Mouse (Mus musculus) liver, adult 2 months (tissue): ENCODE data around the gene Ssbp4. TPM values are rescaled to one million over a fixed set of nuclear protein-coding genes. Genes with fewer than 3 reads are reported as not detected.

Experiments
- DNase-seq: peaks from one replicate; pipeline ENCODE4 v3.0.0-alpha.2; 2011; ENCODE audit warnings: low read depth, low spot score; ENCODE audit errors: extremely low read depth
- H3K27ac ChIP-seq: fragments of 200-500 bp; replicated peaks from 2 replicates; pipeline ENCODE4 v1.5.1; 2012; ENCODE audit warnings: low read depth, mild to moderate bottlenecking, control low read depth, inconsistent platforms, low read length; ENCODE audit not compliant: insufficient read depth
- H3K27me3 ChIP-seq: fragments of 200-500 bp; 2 replicates; pipeline ENCODE4 v1.6.1; 2012; ENCODE audit warnings: mild to moderate bottlenecking, moderate library complexity, low read length, inconsistent platforms; ENCODE audit not compliant: control insufficient read depth, insufficient read depth
- H3K36me3 ChIP-seq: fragments of 200-500 bp; 2 replicates; pipeline ENCODE4 v1.6.1; 2012; ENCODE audit warnings: low read length, inconsistent platforms; ENCODE audit not compliant: control insufficient read depth, insufficient read depth
- H3K4me1 ChIP-seq: fragments of 200-500 bp; 2 replicates; pipeline ENCODE4 v1.6.1; 2011; ENCODE audit warnings: low read length; ENCODE audit not compliant: control insufficient read depth, insufficient read depth
- H3K4me3 ChIP-seq: fragments of 200-500 bp; 2 replicates; pipeline ENCODE4 v1.5.1; 2011; ENCODE audit warnings: low read depth, mild to moderate bottlenecking, control low read depth, low read length, moderate library complexity; ENCODE audit not compliant: insufficient read depth
- H3K79me2 ChIP-seq: fragments of 200-500 bp; 2 replicates; pipeline ENCODE4 v1.6.1; 2012; ENCODE audit warnings: inconsistent platforms, mild to moderate bottlenecking, low read length, moderate library complexity; ENCODE audit not compliant: control insufficient read depth, insufficient read depth
- H3K9ac ChIP-seq: fragments of 200-500 bp; 2 replicates; pipeline ENCODE4 v1.6.1; 2012; ENCODE audit warnings: low read depth, mild to moderate bottlenecking, control low read depth, inconsistent platforms, low read length
- CTCF ChIP-seq: fragments of 200-500 bp; IDR thresholded peaks from 2 replicates; pipeline ENCODE4 v1.5.1; 2011; ENCODE audit warnings: low read depth, low read length, control low read depth
- POLR2A ChIP-seq: fragments of 200-500 bp; IDR thresholded peaks from 2 replicates; pipeline ENCODE4 v1.6.1; 2011; ENCODE audit warnings: low read length, control low read depth; ENCODE audit not compliant: insufficient read depth; ENCODE audit errors: extremely low read depth
- WGBS: fragments of 180-500 bp; shearing (Covaris S2); methylation state at CpG from one replicate; pipeline ENCODE4 v1.1.7; 2018; 5-methylcytosine and 5-hydroxymethylcytosine counted together
- polyA plus RNA-seq: library from polyadenylated mRNA; depleted of rRNA; stranded (reverse); fragments of >200 nt; gene quantifications from 2 replicates; pipeline ENCODE4 v1.2.3, GENCODE M21; 2012
- total RNA-seq: library from RNA; depleted of rRNA; stranded (reverse); fragments of >200 nt; gene quantifications from 2 replicates; pipeline ENCODE4 v1.2.3, GENCODE M21; 2014

The Ssbp4 gene
- total and polyA plus RNA-seq, 2 experiments: 2.3 to 16.4 TPM

- no peaks in the 10 kb centered on the region for H3K27me3 ChIP-seq
- TF ChIP-seq POLR2A (no peak), CTCF (no peak)
- no peak overlapping the region for H3K27ac ChIP-seq
- WGBS: 68% methylated on average over 5 of the region's 5 CpGs
- H3K79me2 ChIP-seq: no peaks in the 10 kb centered on the region
- H3K9ac ChIP-seq: no peak overlapping the region
- H3K4me1 ChIP-seq: peaks cover 3% of the 10 kb centered on the region; the same call in 1 of the 2 replicates
- DNase-seq: no peak
- no peaks in the 10 kb centered on the region for H3K36me3 ChIP-seq
- H3K4me3 ChIP-seq: no peak overlapping the region
Observed at GRCm38 (mm10) chr8:70614469-70614868, 5.8 kb upstream of the Ssbp4 start.

DNA sequence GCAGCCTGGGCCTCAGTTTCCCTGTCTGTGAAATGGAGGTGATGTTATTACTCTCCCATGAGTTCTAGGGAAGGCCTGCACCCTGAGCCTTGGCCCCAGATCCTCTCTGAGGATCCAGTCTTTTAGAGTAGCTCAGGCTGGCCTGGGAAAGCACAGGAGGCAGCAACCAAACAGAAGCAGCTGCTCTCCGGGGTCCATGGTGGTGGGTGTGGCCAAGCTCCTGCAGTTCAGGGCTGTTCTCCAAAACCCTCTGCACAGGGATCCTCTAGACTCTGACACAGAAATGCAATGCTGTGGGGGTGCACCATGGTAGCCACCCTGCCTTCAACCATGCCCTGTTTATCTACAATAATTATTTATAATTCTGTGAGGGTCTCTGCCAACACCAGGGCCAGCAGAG, 5.1 kb upstream of the Ssbp4 start:
- DNase-seq: no peak
- Histone ChIP-seq H3K27ac (no peak overlapping the region), H3K9ac (no peak overlapping the region), H3K79me2 (no peaks in the 10 kb centered on the region), H3K36me3 (no peaks in the 10 kb centered on the region), H3K27me3 (no peaks in the 10 kb centered on the region), H3K4me3 (no peak overlapping the region), H3K4me1 (peaks cover 4% of the 10 kb centered on the region; the same call in 1 of the 2 replicates)
- WGBS: 16% methylated on average over 1 of the region's 1 CpGs
- TF ChIP-seq CTCF (no peak), POLR2A (no peak)

- WGBS: under 1% methylated on average over 6 of the region's 6 CpGs
- peak overlapping the region; percentile 36 for H3K27ac ChIP-seq
Observed at GRCm38 (mm10) chr8:70611849-70612248, 3.2 kb upstream of the Ssbp4 start.

DNA sequence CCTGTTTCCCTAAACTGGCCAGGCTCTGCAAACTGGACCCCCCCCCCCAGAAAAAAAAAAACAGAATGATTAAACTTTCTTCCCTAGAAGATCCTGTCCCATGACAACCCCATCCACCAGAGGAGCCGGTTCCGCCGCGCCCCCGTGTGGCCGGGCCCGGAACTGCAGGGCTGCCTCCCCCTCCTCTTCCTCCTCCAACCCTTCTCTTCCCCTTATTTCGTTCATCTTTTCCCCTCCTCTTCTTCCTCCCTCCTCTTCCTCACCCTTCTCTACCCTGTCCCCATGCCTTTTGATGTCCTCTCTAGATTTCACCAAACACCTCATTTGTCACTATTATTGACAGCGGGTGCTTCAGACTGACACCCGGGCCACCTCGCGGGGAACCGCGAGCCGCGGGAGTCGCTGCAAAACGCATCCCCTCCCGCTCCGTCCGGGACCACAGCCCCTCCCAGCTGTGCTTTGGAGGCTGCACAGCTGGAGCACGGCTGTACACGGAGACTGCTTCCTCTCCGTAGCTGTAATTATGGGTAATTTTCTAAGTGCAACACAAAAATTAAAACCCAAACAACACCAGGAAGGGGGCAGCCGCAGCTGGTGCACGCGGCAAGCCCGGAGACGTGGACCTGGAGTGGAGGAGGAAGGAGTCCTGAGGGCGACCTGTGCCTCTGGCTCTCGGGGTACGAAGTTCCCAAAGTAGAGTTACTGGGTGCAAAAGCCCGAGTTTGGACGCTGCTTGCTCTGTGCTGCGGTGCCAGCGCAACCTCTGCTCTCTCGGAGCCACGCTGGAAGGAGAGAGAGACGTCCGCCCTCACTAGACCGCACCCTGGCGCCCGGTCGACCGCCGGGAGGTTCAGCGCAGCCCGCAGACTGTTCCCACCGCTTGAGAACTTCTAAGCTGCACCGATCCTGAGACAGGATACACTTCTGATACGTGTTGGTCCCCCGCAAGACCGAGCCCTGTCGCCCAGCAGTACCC, 2.4 kb upstream of the Ssbp4 start:
- H3K4me1 ChIP-seq: peaks cover 4% of the 10 kb centered on the region; the same call in 1 of the 2 replicates
- peak overlapping the region; percentile 88 for H3K27ac ChIP-seq
- under 1% methylated on average over 54 of the region's 54 CpGs for WGBS
- H3K4me3 ChIP-seq: peak overlapping the region; percentile 60
- H3K27me3 ChIP-seq: peaks cover 3% of the 10 kb centered on the region; the same call in 1 of the 2 replicates
- peak overlapping the region; percentile 61 for H3K9ac ChIP-seq
- H3K36me3 ChIP-seq: no peaks in the 10 kb centered on the region
- TF ChIP-seq POLR2A: no peak
- TF ChIP-seq CTCF: peak; percentile 88
- DNase-seq: peak; percentile 65
- H3K79me2 ChIP-seq: peaks cover 2% of the 10 kb centered on the region; the same call in 1 of the 2 replicates

More at GRCm38 (mm10) chr8:70611849-70612248, 3.2 kb upstream of the Ssbp4 start:
- Histone ChIP-seq H3K4me3 (peak overlapping the region; percentile 60; the same call in 1 of the 2 replicates), H3K79me2 (peaks cover 2% of the 10 kb centered on the region; the same call in 1 of the 2 replicates), H3K27me3 (peaks cover 3% of the 10 kb centered on the region; the same call in 1 of the 2 replicates), H3K9ac (peak overlapping the region; percentile 56), H3K36me3 (no peaks in the 10 kb centered on the region), H3K4me1 (peaks cover 4% of the 10 kb centered on the region; the same call in 1 of the 2 replicates)
- peak; percentile 99 for TF ChIP-seq CTCF
- TF ChIP-seq POLR2A: no peak
- DNase-seq: peak; percentile 60

- H3K79me2 ChIP-seq: peaks cover 2% of the 10 kb centered on the region; the same call in 1 of the 2 replicates
- DNase-seq: peak; percentile 59
- peaks cover 3% of the 10 kb centered on the region; the same call in 1 of the 2 replicates for H3K27me3 ChIP-seq
- peak overlapping the region; percentile 70 for H3K9ac ChIP-seq
- peak; percentile 53; the same call in 1 of the 2 replicates for TF ChIP-seq POLR2A
- TF ChIP-seq CTCF: no peak
- H3K4me3 ChIP-seq: peak overlapping the region; percentile 55
- 4% methylated on average over 43 of the region's 45 CpGs for WGBS
- H3K27ac ChIP-seq: peak overlapping the region; percentile 88
- peaks cover 4% of the 10 kb centered on the region; the same call in 1 of the 2 replicates for H3K4me1 ChIP-seq
- no peaks in the 10 kb centered on the region for H3K36me3 ChIP-seq
Observed at GRCm38 (mm10) chr8:70609849-70610795, 1.4 kb upstream of the Ssbp4 start.
